Mouse (Mus musculus) gastrocnemius, postnatal 36 days (tissue): ENCODE data around the gene Plxna1. TPM values are rescaled to one million over a fixed set of nuclear protein-coding genes. Genes with fewer than 3 reads are reported as not detected.

Source experiments
- DNase-seq, 2 experiments: peaks; one replicate each; pipeline ENCODE4 v3.0.0; 2022
- intact Hi-C: fragments of 180-260 bp; cut with DNase I; formaldehyde crosslinking; loops from one replicate; pipeline ENCODE4 v1.15.1; 2025
- total RNA-seq, 2 experiments: library from RNA; stranded (reverse); gene quantifications; 2 replicates each; pipeline ENCODE4 v1.2.3; 2021

The Plxna1 gene
- total RNA-seq, 2 experiments from 2014 or later, result 11.1 to 18.1 TPM

DNA sequence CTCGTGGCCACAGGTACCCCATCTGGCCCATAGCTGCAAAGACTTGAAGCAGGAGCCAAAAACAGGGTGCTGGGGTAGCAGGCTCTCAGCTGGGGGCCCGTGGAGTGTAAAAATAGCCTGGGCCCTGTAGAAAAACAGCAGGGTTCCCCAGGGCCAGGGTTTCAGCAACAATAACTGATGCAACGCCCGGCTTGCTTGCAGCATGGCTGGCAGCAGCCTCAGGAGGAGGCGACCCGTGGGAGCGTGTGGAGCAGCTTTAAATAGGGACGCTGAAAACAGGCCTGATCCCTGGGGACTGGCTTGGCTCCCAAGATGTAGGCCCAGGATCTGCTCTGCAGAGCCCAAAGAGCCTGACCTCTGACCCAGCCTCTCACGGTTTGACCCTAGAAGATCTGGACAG lies 24.8 kb downstream of the Plxna1 start:
- DNase-seq, result no peak
- intact Hi-C loops, result no loop called here

DNA sequence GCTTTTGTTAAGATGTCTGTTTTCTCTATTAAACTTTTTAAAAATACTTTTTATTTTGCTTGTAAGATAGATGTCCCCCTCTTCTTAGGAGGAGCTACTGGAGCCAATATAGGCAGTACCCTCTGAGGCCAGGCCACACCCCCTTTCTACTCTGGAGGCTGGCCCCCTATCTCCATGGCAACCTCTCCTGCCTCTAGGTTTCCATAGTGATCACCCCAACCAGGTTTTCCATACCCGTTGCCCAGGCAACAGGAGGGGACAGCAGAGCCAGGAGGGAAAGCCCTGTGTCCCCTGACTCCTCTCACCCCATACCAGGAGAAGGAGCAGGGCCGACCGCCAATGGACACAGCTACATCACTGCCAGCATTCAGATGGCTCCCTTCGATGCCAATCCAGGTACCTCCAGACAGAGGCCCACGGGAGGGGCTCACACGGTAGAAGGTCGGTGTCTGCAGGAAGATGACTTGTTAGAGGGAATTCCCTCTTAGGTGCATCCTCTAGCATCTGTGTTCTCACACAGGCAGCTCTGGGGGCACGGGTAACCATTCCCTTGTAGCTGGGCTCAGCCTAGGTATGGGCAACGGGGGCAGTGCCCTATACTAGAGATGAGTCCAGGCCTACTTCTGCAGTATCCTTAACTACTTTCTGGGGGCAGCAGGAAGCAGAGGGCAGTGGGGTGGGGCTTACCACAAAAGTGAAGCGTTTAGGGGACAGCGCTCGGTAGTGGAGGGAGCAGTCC lies 28.3 kb downstream of the Plxna1 start:
- DNase-seq, result no peak
- intact Hi-C loops, result no loop called here

GRCm38 (mm10) chr6:89330957-89331356 lies 31.5 kb downstream of the Plxna1 start:
- intact Hi-C loops, result no loop called here

DNA sequence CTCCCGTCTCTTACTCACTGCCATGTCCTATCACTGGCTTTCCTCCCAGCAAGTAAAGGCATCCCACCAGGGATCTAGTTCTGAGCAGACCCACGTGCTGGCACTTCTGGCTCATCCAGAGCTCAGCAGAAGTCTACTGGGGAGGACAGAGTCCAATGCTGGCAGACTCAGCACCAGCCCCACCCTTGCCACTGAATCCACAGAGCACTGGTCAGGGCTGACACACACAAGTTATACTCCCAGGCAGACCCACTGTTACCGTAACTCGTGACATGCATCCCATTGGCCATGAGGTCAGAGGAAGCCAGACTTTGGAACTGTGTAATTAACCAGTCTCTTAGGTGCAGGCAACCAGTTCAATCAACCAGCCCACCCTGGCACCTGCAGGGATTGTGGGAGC lies 33.8 kb downstream of the Plxna1 start:
- DNase-seq, result no peak
- intact Hi-C loops, result loop anchor here (5.0 kb wide), 1 partner anchor 34 kb away; the partner anchor contains the start of gene Plxna1

More at GRCm38 (mm10) chr6:89330957-89331356, 31.5 kb downstream of the Plxna1 start:
- no peak for DNase-seq

GRCm38 (mm10) chr6:89327746-89328491 lies 34.5 kb downstream of the Plxna1 start:
- DNase-seq, result no peak
- intact Hi-C loops, result loop anchor here (5.0 kb wide), 1 partner anchor 34 kb away; the partner anchor contains the start of gene Plxna1

GRCm38 (mm10) chr6:89324842-89325241 lies 37.6 kb downstream of the Plxna1 start:
- no peak for DNase-seq
- intact Hi-C loops, result loop anchor here (5.0 kb wide), 2 partner anchors 37 to 83 kb away; partner anchors contain the start of gene Plxna1

GRCm38 (mm10) chr6:89315263-89315662 lies 47.2 kb downstream of the Plxna1 start:
- no peak for DNase-seq
- intact Hi-C loops, result no loop called here

DNA sequence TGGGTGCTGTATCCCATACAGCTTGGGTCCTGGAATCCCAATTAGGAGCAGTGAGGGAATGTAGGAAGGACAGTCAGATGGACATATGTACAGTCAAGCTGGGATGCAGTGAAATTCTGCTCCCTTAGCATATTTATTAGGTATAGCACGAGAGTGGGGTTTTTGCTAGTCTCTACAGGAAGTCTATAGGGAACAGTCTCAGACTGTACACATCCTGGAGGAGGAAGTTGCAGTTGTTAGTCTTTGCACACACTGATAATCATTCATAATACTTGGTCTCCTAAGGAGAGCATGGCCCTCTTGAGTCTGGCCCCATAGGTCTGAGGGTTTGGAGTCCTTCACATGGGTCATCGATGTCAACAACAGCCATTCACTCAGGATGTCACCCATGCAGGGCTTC lies 50.9 kb downstream of the Plxna1 start:
- no peak for DNase-seq
- intact Hi-C loops, result no loop called here

DNA sequence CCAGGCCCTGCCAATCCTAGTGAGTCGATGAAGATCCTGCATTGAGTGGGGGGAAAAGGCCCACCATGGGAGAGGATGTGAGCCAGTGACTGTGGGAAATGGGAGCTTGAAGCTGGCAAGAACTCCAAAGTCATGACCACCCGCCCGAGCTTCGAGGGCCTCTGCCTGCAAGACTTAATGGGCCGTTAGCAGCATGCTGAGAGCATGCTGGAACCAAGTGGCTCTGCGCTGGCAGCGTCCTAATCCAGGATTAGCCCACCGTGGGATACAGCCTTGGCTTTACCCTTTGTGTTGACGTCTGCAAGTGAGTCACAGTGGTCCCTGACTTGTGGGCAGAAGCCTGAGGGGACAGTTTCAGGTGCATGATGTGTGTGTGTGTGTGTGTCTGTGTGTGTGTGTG lies 52.2 kb downstream of the Plxna1 start:
- intact Hi-C loops, result no loop called here
- DNase-seq, result no peak

- no peak for DNase-seq
- intact Hi-C loops, result no loop called here
Measured at GRCm38 (mm10) chr6:89308213-89308973, 54.0 kb downstream of the Plxna1 start.

DNA sequence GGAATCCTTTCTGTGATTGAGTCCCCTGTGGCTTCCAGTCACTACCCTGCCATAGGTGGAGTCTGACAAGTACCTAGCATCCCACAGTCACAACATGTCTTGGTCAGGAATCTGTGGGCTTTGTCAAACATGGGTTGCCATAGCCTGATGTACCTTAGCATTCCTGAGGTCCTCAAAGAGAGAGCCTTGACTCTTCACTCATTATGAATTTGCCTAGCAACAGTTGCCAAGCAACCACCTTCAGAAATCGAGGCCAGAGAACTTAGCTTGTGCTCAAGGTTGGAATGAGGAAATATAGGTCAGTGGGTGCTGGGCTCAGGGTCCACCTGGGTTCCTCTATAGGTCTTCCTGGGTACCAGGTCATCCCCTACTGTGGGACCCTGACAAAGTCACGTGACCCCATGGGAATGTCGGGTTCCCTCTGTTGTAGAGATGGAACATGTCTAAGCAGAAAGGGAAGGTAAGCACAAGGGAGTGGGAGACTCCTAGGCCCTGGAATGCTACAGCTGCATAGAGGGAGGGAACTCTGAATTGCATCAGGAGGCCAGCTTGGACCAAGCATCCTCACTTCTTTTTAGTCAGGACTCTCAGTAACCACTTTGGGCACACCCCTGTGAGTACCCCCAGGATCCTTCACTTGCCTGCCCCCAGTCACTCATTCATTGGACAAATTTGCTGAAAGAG lies 57.9 kb downstream of the Plxna1 start:
- intact Hi-C loops, result no loop called here

DNA sequence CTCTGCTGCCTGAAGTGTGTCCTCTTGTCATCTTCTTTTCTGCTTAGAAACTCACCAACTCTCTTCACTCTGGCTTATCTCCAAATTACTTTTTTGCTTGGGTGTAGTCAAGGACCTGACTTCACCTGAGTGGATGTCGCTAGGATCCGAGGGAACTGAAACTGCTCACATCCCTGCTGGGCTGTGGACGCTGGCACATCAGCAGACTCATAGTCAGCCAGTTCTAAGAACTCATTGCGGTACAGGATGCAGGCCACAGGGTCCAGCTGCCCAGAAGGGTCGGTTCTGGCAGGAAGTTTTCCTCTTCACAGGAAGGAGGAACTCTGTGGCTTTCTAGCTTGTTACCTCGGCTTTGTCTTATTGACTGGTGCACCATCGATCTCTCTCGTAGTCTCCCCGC lies 62.6 kb downstream of the Plxna1 start:
- no peak for DNase-seq
- intact Hi-C loops, result no loop called here

More for the DNA sequence above, 57.9 kb downstream of the Plxna1 start:
- DNase-seq, result no peak

DNA sequence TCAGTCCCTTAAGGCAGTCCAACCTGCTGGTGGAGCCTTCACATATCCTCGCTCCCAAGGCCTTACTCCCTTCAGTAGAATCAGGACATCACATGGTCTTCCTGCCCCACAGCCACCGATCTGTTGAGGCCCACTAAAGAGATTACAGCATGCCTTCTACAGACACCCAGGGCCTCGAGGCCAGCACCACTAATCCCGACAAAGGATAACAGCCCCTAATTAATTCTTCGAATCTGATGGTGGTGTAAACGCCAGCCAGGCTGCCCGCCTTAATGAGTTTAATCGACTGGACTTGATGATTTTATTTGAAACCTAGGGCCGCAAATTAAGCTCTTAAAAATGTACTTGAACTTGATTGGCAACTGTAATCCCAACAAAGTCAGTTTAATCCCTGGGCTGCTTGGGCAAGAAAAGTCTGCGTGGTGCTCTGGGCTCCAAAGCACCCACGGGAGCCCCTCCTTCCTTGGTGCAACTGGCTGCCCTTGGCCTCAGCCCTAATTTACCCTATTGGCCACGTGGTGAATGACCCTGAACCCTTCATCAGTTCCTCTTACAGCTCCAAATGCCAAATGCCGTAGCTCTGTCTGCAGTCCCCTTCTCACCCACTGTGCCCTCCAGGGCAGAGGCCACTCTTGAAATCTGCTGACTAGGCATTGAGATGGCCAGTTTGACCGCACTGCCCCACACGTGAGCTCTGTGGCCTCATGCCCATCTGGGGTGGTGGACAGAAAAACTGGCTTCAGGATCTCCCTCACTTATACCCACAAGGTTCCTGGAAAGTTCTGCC lies 65.3 kb downstream of the Plxna1 start:
- intact Hi-C loops, result no loop called here
- no peak for DNase-seq

DNA sequence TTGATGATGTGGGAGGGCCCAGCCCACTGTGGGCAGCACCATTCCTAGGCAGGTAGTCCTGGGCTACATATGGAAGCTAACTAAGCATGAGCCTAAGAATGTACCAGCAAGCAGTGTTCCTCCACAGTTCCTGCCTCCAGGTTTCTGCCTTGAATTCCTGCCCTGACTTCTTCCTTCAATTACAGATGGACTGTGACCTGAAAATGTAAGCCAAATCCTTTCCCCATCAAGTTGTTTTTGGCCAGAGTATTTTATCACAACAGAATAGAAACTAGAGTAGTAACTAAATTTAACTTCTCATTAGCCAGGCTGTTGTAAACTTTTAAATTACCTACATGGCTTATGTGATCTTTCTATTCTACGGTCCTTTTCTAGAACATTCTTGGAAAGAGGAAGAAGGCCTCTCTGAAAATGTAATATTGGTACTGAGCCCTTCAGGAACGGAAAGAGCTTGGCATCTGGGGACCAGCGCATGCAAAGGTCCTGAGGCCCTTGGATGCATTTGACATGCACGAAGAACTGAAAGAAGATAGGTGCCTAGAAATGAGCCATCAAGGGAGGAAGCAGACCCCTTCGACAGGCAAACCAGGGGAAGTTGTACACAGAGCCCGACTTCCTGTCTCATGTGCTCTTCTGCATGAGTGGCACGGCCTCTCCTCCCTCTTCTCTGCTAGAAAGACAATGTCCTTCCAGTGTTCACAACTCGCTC lies 66.3 kb downstream of the Plxna1 start:
- intact Hi-C loops, result no loop called here
- no peak for DNase-seq

- intact Hi-C loops, result no loop called here
- no peak for DNase-seq
Measured at GRCm38 (mm10) chr6:89294621-89295020, 67.8 kb downstream of the Plxna1 start.

DNA sequence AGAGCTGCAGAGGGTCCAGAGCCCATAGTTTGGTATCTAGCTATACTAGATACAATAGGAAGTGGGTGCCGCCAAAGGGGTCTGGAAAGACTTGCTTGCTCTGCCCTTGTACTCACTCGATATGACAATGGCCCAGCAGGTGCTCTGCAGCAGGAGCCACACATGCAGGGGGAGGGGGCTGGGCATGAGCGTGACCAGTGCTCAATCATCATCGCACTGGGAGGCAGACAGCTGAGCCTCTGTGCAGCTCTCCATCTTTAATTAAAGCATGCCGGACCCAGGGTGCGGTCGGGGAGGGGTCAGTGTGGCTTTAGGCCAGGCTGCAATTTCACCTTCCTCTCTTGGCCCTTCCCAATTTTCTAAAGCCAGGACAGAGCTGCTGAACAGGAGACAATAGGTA lies 70.9 kb downstream of the Plxna1 start:
- intact Hi-C loops, result no loop called here
- DNase-seq, result no peak

GRCm38 (mm10) chr6:89288156-89288555 lies 74.3 kb downstream of the Plxna1 start:
- intact Hi-C loops, result no loop called here
- DNase-seq, result no peak

DNA sequence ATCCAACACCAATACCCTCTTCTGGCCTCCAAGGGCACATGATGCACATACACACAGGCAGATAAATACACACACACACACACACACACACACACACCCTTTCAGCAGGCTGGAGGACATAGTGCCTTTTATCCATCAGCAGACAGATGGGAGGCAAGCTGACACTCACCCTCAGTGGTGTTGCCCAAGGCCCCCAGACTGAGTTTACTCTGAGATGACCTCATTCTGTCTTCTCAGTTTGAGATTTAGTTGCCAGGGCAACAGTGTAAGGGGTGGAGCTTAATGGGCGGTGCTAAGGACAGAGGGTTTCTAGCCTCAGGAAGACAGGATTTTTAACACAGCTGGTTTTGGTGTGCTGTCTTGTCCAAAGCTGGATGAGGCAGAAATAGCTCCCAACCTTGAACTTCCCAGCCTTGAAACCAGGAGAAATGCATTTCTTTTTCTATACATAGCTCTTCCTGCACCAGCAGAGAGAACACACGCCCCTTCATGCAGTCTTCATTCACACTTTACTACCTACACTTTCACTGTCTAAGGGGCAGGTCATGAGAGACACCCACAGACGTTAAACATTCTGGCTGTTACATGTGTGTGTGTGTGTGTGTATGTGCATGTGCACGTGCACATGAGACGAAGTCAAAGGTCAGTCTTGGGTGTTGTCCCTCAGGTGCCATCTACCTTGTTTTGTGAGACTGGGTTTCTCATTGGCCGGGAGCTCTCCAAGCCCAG lies 75.6 kb downstream of the Plxna1 start:
- DNase-seq, result no peak
- intact Hi-C loops, result no loop called here
